Mouse (Mus musculus): ENCODE results near the gene Borcs6. TPM values are rescaled to one million over a fixed set of nuclear protein-coding genes. Genes with fewer than 3 reads are reported as not detected.

Gene Borcs6
- polyA plus RNA-seq, 1 experiment: 13.4 TPM

- H3K36me3 ChIP-seq (ENCODE audit: control insufficient read depth, insufficient read depth, low read length): peaks cover 2% of the 10 kb centered on the region
- no peak for TF ChIP-seq POLR2A (IDR thresholded peaks at IDR 0.05; ENCODE audit: control insufficient read depth, low read depth, low read length)
- TF ChIP-seq CTCF (IDR thresholded peaks at IDR 0.05; ENCODE audit: control insufficient read depth, insufficient read depth, insufficient replicate concordance, low read depth, low read length): no peak
- H3K27me3 ChIP-seq (ENCODE audit: control insufficient read depth, insufficient read depth, low read length): no peaks in the 10 kb centered on the region
- no peaks in the 10 kb centered on the region; the same call in 1 of the 2 replicates for H3K4me1 ChIP-seq (ENCODE audit: control insufficient read depth, insufficient read depth, low read length)
- H3K4me3 ChIP-seq (ENCODE audit: control insufficient read depth, low read depth, low read length): no peak overlapping the region
- no peak overlapping the region for H3K27ac ChIP-seq (ENCODE audit: control insufficient read depth, insufficient read depth, low read depth, low read length)
These were observed 38.8 kb upstream of the Borcs6 start for GRCm38 (mm10) chr11:69020691-69021090.

- no peak overlapping the region for H3K27ac ChIP-seq (ENCODE audit: control insufficient read depth, insufficient read depth, low read depth, low read length)
These were observed 33.0 kb upstream of the Borcs6 start for GRCm38 (mm10) chr11:69026562-69026961.

GRCm38 (mm10) chr11:69028805-69029204, 30.7 kb upstream of the Borcs6 start:
- Histone ChIP-seq H3K27me3 (ENCODE audit: control insufficient read depth, insufficient read depth, low read length) (no peaks in the 10 kb centered on the region), H3K36me3 (ENCODE audit: control insufficient read depth, insufficient read depth, low read length) (peaks cover 10% of the 10 kb centered on the region), H3K4me1 (ENCODE audit: control insufficient read depth, insufficient read depth, low read length) (no peaks in the 10 kb centered on the region), H3K27ac (ENCODE audit: control insufficient read depth, insufficient read depth, low read depth, low read length) (no peak overlapping the region), H3K4me3 (ENCODE audit: control insufficient read depth, low read depth, low read length) (no peak overlapping the region)
- TF ChIP-seq POLR2A (IDR thresholded peaks at IDR 0.05; ENCODE audit: control insufficient read depth, low read depth, low read length) (no peak), CTCF (IDR thresholded peaks at IDR 0.05; ENCODE audit: control insufficient read depth, insufficient read depth, insufficient replicate concordance, low read depth, low read length) (no peak)

More at GRCm38 (mm10) chr11:69026562-69026961, 33.0 kb upstream of the Borcs6 start:
- Histone ChIP-seq H3K4me1 (ENCODE audit: control insufficient read depth, insufficient read depth, low read length) (no peaks in the 10 kb centered on the region), H3K36me3 (ENCODE audit: control insufficient read depth, insufficient read depth, low read length) (peaks cover 8% of the 10 kb centered on the region), H3K4me3 (ENCODE audit: control insufficient read depth, low read depth, low read length) (no peak overlapping the region), H3K27me3 (ENCODE audit: control insufficient read depth, insufficient read depth, low read length) (no peaks in the 10 kb centered on the region)
- TF ChIP-seq POLR2A (IDR thresholded peaks at IDR 0.05; ENCODE audit: control insufficient read depth, low read depth, low read length) (no peak), CTCF (IDR thresholded peaks at IDR 0.05; ENCODE audit: control insufficient read depth, insufficient read depth, insufficient replicate concordance, low read depth, low read length) (no peak)

GRCm38 (mm10) chr11:69033552-69033951, 26.0 kb upstream of the Borcs6 start:
- Histone ChIP-seq H3K36me3 (ENCODE audit: control insufficient read depth, insufficient read depth, low read length) (peaks cover 6% of the 10 kb centered on the region), H3K27me3 (ENCODE audit: control insufficient read depth, insufficient read depth, low read length) (no peaks in the 10 kb centered on the region), H3K27ac (ENCODE audit: control insufficient read depth, insufficient read depth, low read depth, low read length) (no peak overlapping the region), H3K4me1 (ENCODE audit: control insufficient read depth, insufficient read depth, low read length) (no peaks in the 10 kb centered on the region; the same call in none of the 2 replicates), H3K4me3 (ENCODE audit: control insufficient read depth, low read depth, low read length) (no peak overlapping the region)
- TF ChIP-seq POLR2A (IDR thresholded peaks at IDR 0.05; ENCODE audit: control insufficient read depth, low read depth, low read length) (no peak), CTCF (IDR thresholded peaks at IDR 0.05; ENCODE audit: control insufficient read depth, insufficient read depth, insufficient replicate concordance, low read depth, low read length) (no peak)

- Histone ChIP-seq H3K4me1 (ENCODE audit: control insufficient read depth, insufficient read depth, low read length) (peaks cover 2% of the 10 kb centered on the region), H3K36me3 (ENCODE audit: control insufficient read depth, insufficient read depth, low read length) (peaks cover 6% of the 10 kb centered on the region), H3K27me3 (ENCODE audit: control insufficient read depth, insufficient read depth, low read length) (no peaks in the 10 kb centered on the region), H3K4me3 (ENCODE audit: control insufficient read depth, low read depth, low read length) (no peak overlapping the region), H3K27ac (ENCODE audit: control insufficient read depth, insufficient read depth, low read depth, low read length) (no peak overlapping the region)
- TF ChIP-seq POLR2A (IDR thresholded peaks at IDR 0.05; ENCODE audit: control insufficient read depth, low read depth, low read length) (no peak), CTCF (IDR thresholded peaks at IDR 0.05; ENCODE audit: control insufficient read depth, insufficient read depth, insufficient replicate concordance, low read depth, low read length) (no peak)
These were observed 24.9 kb upstream of the Borcs6 start for GRCm38 (mm10) chr11:69034585-69034984.

- no peak for TF ChIP-seq POLR2A (IDR thresholded peaks at IDR 0.05; ENCODE audit: control insufficient read depth, low read depth, low read length)
- no peak for TF ChIP-seq CTCF (IDR thresholded peaks at IDR 0.05; ENCODE audit: control insufficient read depth, insufficient read depth, insufficient replicate concordance, low read depth, low read length)
- H3K36me3 ChIP-seq (ENCODE audit: control insufficient read depth, insufficient read depth, low read length): peaks cover 6% of the 10 kb centered on the region
- no peak overlapping the region for H3K4me3 ChIP-seq (ENCODE audit: control insufficient read depth, low read depth, low read length)
- H3K27me3 ChIP-seq (ENCODE audit: control insufficient read depth, insufficient read depth, low read length): no peaks in the 10 kb centered on the region
- H3K27ac ChIP-seq (ENCODE audit: control insufficient read depth, insufficient read depth, low read depth, low read length): peak overlapping the region; percentile 70
- peaks cover 3% of the 10 kb centered on the region for H3K4me1 ChIP-seq (ENCODE audit: control insufficient read depth, insufficient read depth, low read length)
These were observed 24.1 kb upstream of the Borcs6 start for GRCm38 (mm10) chr11:69035411-69035810.

- Histone ChIP-seq H3K4me1 (ENCODE audit: control insufficient read depth, insufficient read depth, low read length) (peaks cover 3% of the 10 kb centered on the region), H3K4me3 (ENCODE audit: control insufficient read depth, low read depth, low read length) (no peak overlapping the region), H3K27me3 (ENCODE audit: control insufficient read depth, insufficient read depth, low read length) (no peaks in the 10 kb centered on the region), H3K36me3 (ENCODE audit: control insufficient read depth, insufficient read depth, low read length) (peaks cover 3% of the 10 kb centered on the region), H3K27ac (ENCODE audit: control insufficient read depth, insufficient read depth, low read depth, low read length) (peak overlapping the region; percentile 70)
- TF ChIP-seq CTCF (IDR thresholded peaks at IDR 0.05; ENCODE audit: control insufficient read depth, insufficient read depth, insufficient replicate concordance, low read depth, low read length): peak; percentile 61; the same call in 1 of the 2 replicates
- TF ChIP-seq POLR2A (IDR thresholded peaks at IDR 0.05; ENCODE audit: control insufficient read depth, low read depth, low read length): no peak
These were observed 23.7 kb upstream of the Borcs6 start for GRCm38 (mm10) chr11:69035849-69036248.
